Mouse (Mus musculus) erythroid progenitor cell, adult 5-6 weeks (primary cell): ENCODE results near the gene Acvr1b. TPM values are rescaled to one million over a fixed set of nuclear protein-coding genes. Genes with fewer than 3 reads are reported as not detected.

Experiments used
- ATAC-seq: replicated peaks from 2 replicates; pipeline ENCODE4 v1.8.0; 2016; ENCODE audit warnings: moderate number of reproducible peaks, mild to moderate bottlenecking, moderate TSS enrichment, inconsistent platforms; ENCODE audit not compliant: poor library complexity, low FRiP score, severe bottlenecking
- total RNA-seq, 2 experiments: library from RNA; stranded (forward) in 1 of 2; stranded (reverse) in 1 of 2; fragments of 150-400 nt in 1 of 2; fragments of 186-747, 209-891 nt in 1 of 2; gene quantifications; 2 replicates each; pipeline versions ENCODE4 v1.2.3 to v1.2.4; 2015 to 2017; ENCODE audit warnings: low replicate concordance in 2 of 2

The Acvr1b gene
- total RNA-seq (2015; ENCODE audit: low replicate concordance), result 0.84 and 1.8 TPM in 2 replicates
- 1.2 and 1.4 TPM in 2 replicates for total RNA-seq (2017; ENCODE audit: low replicate concordance)

GRCm38 (mm10) chr15:101173421-101174211 is at the start of gene Acvr1b:
Gene Acvr1b, plus strand, starts transcription at chr15:101174067.
- ATAC-seq, result no peak

DNA sequence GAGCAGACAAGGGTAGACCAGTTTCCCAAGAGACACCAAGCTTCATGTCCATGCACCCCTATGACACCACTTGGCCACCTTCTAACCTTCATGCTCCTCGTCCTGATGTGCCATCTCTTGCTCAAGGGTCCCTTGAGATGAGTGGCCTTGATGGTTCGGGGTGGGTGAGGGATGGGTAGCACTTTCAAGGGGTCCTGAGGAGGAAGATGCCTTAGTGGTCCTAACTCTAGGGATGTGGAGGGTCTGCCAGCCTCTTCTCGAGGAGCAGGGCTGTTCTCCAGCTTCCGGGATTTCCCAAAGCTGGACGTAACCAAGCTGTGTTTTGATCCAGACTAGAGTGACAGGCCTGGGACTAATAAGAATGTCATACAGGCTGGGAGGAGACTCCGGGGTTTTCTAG is 48.3 kb upstream of the Acvr1b start:
- ATAC-seq, result no peak

DNA sequence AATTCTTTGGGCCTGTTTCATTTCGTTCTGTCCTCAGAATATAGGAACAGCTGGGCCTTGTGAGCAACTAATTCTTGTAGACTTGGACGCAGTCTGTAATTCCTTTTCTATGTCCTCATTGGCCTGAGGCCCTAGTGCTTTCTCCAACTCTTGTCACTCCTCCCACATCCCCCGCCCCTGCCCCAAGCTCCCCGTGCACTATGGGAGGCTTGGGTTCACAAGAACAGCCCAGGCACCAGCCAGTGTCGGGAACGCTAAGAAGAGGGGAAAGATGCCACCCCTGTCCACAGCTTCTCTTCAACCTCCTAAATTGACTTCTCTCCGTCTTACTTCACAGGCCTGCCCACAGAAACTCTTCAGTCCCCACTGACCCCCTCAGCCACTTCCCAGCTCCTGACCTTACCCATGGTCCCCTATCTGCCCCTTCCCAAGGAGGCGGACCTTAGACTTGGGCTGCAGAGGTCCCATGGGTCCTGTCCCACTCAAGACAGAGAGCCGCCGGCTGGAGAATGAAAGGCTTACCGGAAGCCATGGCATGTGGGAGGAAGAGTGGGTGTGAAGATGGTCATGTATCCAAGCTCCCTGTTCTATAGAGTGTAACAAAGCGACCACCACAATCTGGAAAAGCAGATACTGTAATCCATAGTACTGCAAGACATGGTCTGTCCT is 46.9 kb upstream of the Acvr1b start:
- no peak for ATAC-seq

- ATAC-seq, result no peak
Measured at GRCm38 (mm10) chr15:101128181-101129089, 45.4 kb upstream of the Acvr1b start, which contains the start of gene Acvrl1. Gene Acvrl1, plus strand, starts transcription at chr15:101128522.

DNA sequence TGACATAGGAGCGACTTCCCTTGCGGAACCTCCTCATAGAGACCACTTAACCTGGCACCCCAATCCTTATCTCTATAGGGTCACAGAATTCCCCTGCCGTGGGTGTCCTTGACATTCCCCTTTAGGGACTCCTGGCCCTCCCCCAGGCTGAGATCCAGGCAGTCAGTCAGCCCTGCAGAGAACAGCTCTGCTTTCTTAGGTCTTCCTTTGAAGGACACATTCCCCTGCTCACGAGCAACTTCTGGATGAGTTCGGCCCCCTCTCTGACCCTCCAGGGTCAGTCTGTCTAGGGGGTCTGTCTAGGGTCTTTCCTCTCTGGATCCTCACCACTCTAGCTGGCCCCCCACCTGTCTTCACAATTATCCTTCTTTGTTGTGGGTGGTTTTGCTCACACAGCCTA is 44.5 kb upstream of the Acvr1b start:
- ATAC-seq, result no peak

GRCm38 (mm10) chr15:101131498-101131897 is 42.4 kb upstream of the Acvr1b start:
- ATAC-seq, result no peak

- no peak for ATAC-seq
Measured at GRCm38 (mm10) chr15:101132041-101132440, 41.8 kb upstream of the Acvr1b start.

DNA sequence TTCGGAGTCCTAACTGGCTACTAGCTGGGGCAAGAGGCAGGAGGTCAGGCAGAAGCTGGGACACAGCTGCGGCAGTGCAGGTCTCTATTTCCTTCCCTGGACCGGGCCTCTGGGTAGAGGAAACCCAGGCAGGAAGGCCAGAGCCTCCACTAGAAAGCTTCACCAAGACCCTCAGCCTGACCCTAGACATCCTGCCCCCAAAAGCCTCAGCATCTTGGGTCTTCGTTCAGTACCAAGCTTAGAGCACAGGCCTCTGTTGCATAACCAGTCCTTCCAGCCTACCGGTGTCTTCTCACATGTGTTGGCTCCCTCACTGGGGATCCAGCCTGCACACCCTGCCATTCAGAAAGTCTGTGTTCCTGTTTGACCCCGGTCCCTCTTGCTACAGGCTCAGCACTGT is 41.1 kb upstream of the Acvr1b start:
- ATAC-seq, result no peak

DNA sequence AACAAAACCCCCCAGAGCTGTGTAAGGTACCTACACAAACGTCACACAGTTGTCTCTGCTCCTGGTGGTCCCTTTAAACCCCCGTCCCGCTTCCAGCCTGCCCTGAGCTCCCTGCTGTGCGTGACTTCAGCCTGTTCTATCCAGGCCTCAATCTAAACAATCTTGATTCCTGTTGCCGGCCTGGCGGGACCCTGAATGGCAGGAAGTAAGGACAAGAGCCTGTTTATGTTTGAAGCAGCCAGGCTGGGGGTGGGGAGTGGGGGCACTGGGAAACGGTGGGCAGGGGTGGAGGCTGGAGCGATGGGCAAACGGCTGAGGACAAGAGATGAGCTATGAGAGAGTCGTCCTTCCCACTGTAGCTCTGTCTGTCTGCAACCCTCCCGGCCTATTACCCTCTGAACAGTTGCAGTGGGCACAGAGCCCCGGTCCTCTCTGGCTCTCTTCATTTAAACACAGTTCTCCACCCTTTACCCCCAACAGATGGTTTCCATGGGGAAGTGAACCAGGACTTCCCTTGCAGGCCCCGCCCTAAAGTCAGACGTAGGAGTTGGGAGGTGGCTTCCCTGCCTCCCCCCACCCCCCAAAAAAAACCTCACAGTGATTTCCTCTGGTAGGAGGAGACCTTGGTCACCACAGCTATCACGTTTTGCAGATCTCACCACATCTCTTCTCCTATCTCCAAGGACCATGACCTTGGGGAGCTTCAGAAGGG is 39.7 kb upstream of the Acvr1b start:
- ATAC-seq, result no peak

GRCm38 (mm10) chr15:101135405-101135804 is 38.5 kb upstream of the Acvr1b start:
- ATAC-seq, result no peak

DNA sequence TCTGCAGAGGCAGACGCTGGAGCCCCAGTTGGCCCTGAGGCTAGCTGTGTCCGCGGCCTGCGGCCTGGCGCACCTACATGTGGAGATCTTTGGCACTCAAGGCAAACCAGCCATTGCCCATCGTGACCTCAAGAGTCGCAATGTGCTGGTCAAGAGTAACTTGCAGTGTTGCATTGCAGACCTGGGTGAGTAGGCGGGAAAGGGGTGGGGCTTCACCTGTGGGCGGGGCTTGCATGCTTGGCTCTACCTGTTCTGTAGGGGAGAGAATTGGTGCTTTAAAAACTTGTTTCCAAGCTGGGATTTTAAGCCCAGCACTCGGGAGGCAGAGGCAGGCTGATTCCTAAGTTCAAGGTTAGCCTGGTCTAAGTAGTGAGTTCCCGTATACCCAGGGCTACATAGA is 36.4 kb upstream of the Acvr1b start:
- ATAC-seq, result no peak

- ATAC-seq, result no peak
Measured at GRCm38 (mm10) chr15:101138675-101139074, 35.2 kb upstream of the Acvr1b start.

DNA sequence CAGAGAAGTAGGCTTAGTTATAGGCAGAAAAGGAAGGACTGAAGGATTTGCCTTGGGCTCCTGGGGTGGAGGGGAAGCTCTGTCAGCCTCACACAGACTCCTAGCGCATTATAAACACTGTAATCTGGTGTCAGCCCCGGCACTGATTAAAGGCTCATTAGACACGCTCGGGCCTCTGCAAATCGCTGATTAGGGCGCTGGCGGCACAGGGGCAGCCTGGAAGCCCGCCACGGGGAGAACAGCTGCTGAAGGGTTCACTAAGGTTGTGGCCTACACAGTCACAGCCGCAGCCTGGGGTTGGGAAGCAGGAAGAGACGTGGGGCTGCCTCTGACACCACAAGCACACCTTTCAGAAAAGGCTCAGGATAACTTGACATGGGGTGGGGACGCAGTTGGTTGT is 34.0 kb upstream of the Acvr1b start:
- ATAC-seq, result no peak

- no peak for ATAC-seq
Measured at GRCm38 (mm10) chr15:101140587-101140986, 33.3 kb upstream of the Acvr1b start.

- ATAC-seq, result no peak
Measured at GRCm38 (mm10) chr15:101141061-101141541, 32.8 kb upstream of the Acvr1b start.

DNA sequence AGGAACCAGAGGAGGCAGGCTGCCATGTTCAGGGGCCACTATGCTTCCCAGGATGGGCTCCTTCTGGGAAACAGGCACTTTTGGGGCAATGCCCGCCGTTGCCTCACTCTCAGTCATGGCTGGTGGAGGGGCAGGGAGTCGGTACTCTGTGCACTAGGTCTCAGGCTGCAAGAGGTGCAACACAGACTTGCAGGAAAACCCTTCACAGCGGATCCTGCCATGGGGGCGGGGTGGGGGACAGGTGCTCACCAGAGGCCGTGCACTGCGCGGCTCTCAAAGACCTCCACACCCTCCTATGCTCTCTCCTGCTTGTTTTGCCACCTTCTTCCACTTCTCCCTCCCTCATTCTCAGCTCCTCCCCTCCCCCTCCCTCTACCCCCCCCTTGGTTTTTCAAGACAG is 31.2 kb upstream of the Acvr1b start:
- no peak for ATAC-seq

GRCm38 (mm10) chr15:101143494-101143893 is 30.4 kb upstream of the Acvr1b start:
- no peak for ATAC-seq

GRCm38 (mm10) chr15:101144176-101144575 is 29.7 kb upstream of the Acvr1b start:
- ATAC-seq, result no peak

GRCm38 (mm10) chr15:101144779-101145178 is 29.1 kb upstream of the Acvr1b start:
- ATAC-seq, result no peak
